Mouse (Mus musculus): ENCODE measurements around the gene Kirrel3. TPM values are rescaled to one million over a fixed set of nuclear protein-coding genes. Genes with fewer than 3 reads are reported as not detected.

Gene Kirrel3
- polyA plus RNA-seq, 1 experiment: not detected

GRCm38 (mm10) chr9:34667182-34667581 lies 181.5 kb downstream of the Kirrel3 start:
- no peaks in the 10 kb centered on the region for H3K9me3 ChIP-seq (ENCODE audit: control insufficient read depth, low read length)
- no peaks in the 10 kb centered on the region for H3K36me3 ChIP-seq (ENCODE audit: control insufficient read depth)
- H3K27me3 ChIP-seq (ENCODE audit: control insufficient read depth): no peaks in the 10 kb centered on the region
- no peaks in the 10 kb centered on the region for H3K4me1 ChIP-seq (ENCODE audit: control insufficient read depth)
- TF ChIP-seq TAL1 (IDR thresholded peaks at IDR 0.05; ENCODE audit: low read length) (no peak), GATA1 (IDR thresholded peaks at IDR 0.05; ENCODE audit: low read length) (no peak)
- no peak overlapping the region for H3K4me3 ChIP-seq (replicated peaks)

- Histone ChIP-seq H3K36me3 (ENCODE audit: control insufficient read depth) (no peaks in the 10 kb centered on the region), H3K4me1 (ENCODE audit: control insufficient read depth) (no peaks in the 10 kb centered on the region), H3K4me3 (replicated peaks) (no peak overlapping the region), H3K27me3 (ENCODE audit: control insufficient read depth) (no peaks in the 10 kb centered on the region), H3K9me3 (ENCODE audit: control insufficient read depth, low read length) (no peaks in the 10 kb centered on the region)
- TF ChIP-seq GATA1 (IDR thresholded peaks at IDR 0.05; ENCODE audit: low read length): no peak
- TF ChIP-seq TAL1 (IDR thresholded peaks at IDR 0.05; ENCODE audit: low read length): no peak
Measured at GRCm38 (mm10) chr9:34670906-34671305, 185.2 kb downstream of the Kirrel3 start.

GRCm38 (mm10) chr9:34686798-34687197 lies 201.1 kb downstream of the Kirrel3 start:
- H3K9me3 ChIP-seq (ENCODE audit: control insufficient read depth, low read length): no peaks in the 10 kb centered on the region
- no peak overlapping the region for H3K4me3 ChIP-seq (replicated peaks)
- H3K4me1 ChIP-seq (ENCODE audit: control insufficient read depth): no peaks in the 10 kb centered on the region
- TF ChIP-seq TAL1 (IDR thresholded peaks at IDR 0.05; ENCODE audit: low read length): no peak
- TF ChIP-seq GATA1 (IDR thresholded peaks at IDR 0.05; ENCODE audit: low read length): no peak
- H3K27me3 ChIP-seq (ENCODE audit: control insufficient read depth): no peaks in the 10 kb centered on the region
- no peaks in the 10 kb centered on the region for H3K36me3 ChIP-seq (ENCODE audit: control insufficient read depth)

GRCm38 (mm10) chr9:34688358-34688757 lies 202.7 kb downstream of the Kirrel3 start:
- no peaks in the 10 kb centered on the region for H3K9me3 ChIP-seq (ENCODE audit: control insufficient read depth, low read length)
- no peaks in the 10 kb centered on the region for H3K4me1 ChIP-seq (ENCODE audit: control insufficient read depth)
- H3K27me3 ChIP-seq (ENCODE audit: control insufficient read depth): no peaks in the 10 kb centered on the region
- H3K36me3 ChIP-seq (ENCODE audit: control insufficient read depth): no peaks in the 10 kb centered on the region
- TF ChIP-seq TAL1 (IDR thresholded peaks at IDR 0.05; ENCODE audit: low read length) (no peak), GATA1 (IDR thresholded peaks at IDR 0.05; ENCODE audit: low read length) (no peak)
- H3K4me3 ChIP-seq (replicated peaks): no peak overlapping the region

GRCm38 (mm10) chr9:34689375-34689774 lies 203.7 kb downstream of the Kirrel3 start:
- Histone ChIP-seq H3K36me3 (ENCODE audit: control insufficient read depth) (no peaks in the 10 kb centered on the region), H3K9me3 (ENCODE audit: control insufficient read depth, low read length) (no peaks in the 10 kb centered on the region), H3K4me3 (replicated peaks) (no peak overlapping the region), H3K27me3 (ENCODE audit: control insufficient read depth) (no peaks in the 10 kb centered on the region), H3K4me1 (ENCODE audit: control insufficient read depth) (no peaks in the 10 kb centered on the region)
- TF ChIP-seq GATA1 (IDR thresholded peaks at IDR 0.05; ENCODE audit: low read length): no peak
- TF ChIP-seq TAL1 (IDR thresholded peaks at IDR 0.05; ENCODE audit: low read length): no peak

- H3K27me3 ChIP-seq (ENCODE audit: control insufficient read depth): no peaks in the 10 kb centered on the region
- H3K4me3 ChIP-seq (replicated peaks): no peak overlapping the region
- no peaks in the 10 kb centered on the region for H3K4me1 ChIP-seq (ENCODE audit: control insufficient read depth)
- TF ChIP-seq TAL1 (IDR thresholded peaks at IDR 0.05; ENCODE audit: low read length): no peak
- TF ChIP-seq GATA1 (IDR thresholded peaks at IDR 0.05; ENCODE audit: low read length): no peak
- H3K9me3 ChIP-seq (ENCODE audit: control insufficient read depth, low read length): no peaks in the 10 kb centered on the region
- no peaks in the 10 kb centered on the region for H3K36me3 ChIP-seq (ENCODE audit: control insufficient read depth)
Measured at GRCm38 (mm10) chr9:34695646-34696045, 210.0 kb downstream of the Kirrel3 start.

GRCm38 (mm10) chr9:34703547-34704300 lies 218.0 kb downstream of the Kirrel3 start:
- Histone ChIP-seq H3K9me3 (ENCODE audit: control insufficient read depth, low read length) (no peaks in the 10 kb centered on the region), H3K27me3 (ENCODE audit: control insufficient read depth) (no peaks in the 10 kb centered on the region), H3K36me3 (ENCODE audit: control insufficient read depth) (no peaks in the 10 kb centered on the region), H3K4me3 (replicated peaks) (no peak overlapping the region), H3K4me1 (ENCODE audit: control insufficient read depth) (no peaks in the 10 kb centered on the region)
- no peak for TF ChIP-seq GATA1 (IDR thresholded peaks at IDR 0.05; ENCODE audit: low read length)
- no peak for TF ChIP-seq TAL1 (IDR thresholded peaks at IDR 0.05; ENCODE audit: low read length)

- no peaks in the 10 kb centered on the region for H3K4me1 ChIP-seq (ENCODE audit: control insufficient read depth)
- H3K4me3 ChIP-seq (replicated peaks): no peak overlapping the region
- TF ChIP-seq TAL1 (IDR thresholded peaks at IDR 0.05; ENCODE audit: low read length) (no peak), GATA1 (IDR thresholded peaks at IDR 0.05; ENCODE audit: low read length) (no peak)
- H3K9me3 ChIP-seq (ENCODE audit: control insufficient read depth, low read length): no peaks in the 10 kb centered on the region
- no peaks in the 10 kb centered on the region for H3K36me3 ChIP-seq (ENCODE audit: control insufficient read depth)
- H3K27me3 ChIP-seq (ENCODE audit: control insufficient read depth): no peaks in the 10 kb centered on the region
Measured at GRCm38 (mm10) chr9:34704357-34704756, 218.7 kb downstream of the Kirrel3 start.

- H3K27me3 ChIP-seq (ENCODE audit: control insufficient read depth): no peaks in the 10 kb centered on the region
- H3K4me3 ChIP-seq (replicated peaks): no peak overlapping the region
- no peak for TF ChIP-seq GATA1 (IDR thresholded peaks at IDR 0.05; ENCODE audit: low read length)
- no peak for TF ChIP-seq TAL1 (IDR thresholded peaks at IDR 0.05; ENCODE audit: low read length)
- H3K36me3 ChIP-seq (ENCODE audit: control insufficient read depth): no peaks in the 10 kb centered on the region
- H3K9me3 ChIP-seq (ENCODE audit: control insufficient read depth, low read length): no peaks in the 10 kb centered on the region
- H3K4me1 ChIP-seq (ENCODE audit: control insufficient read depth): no peaks in the 10 kb centered on the region
Measured at GRCm38 (mm10) chr9:34706350-34706873, 220.7 kb downstream of the Kirrel3 start.
